Mouse (Mus musculus) myocyte (in vitro differentiated cells): ENCODE results near the gene Pou4f2. TPM values are rescaled to one million over a fixed set of nuclear protein-coding genes. Genes with fewer than 3 reads are reported as not detected.

Experiments
- H3K27me3 ChIP-seq: one replicate; pipeline ENCODE4 v1.6.1; 2011; ENCODE audit not compliant: control insufficient read depth, insufficient read depth, insufficient read length
- H3K36me3 ChIP-seq: one replicate; pipeline ENCODE4 v1.6.1; 2011; ENCODE audit not compliant: control insufficient read depth, insufficient read depth
- H3K4me2 ChIP-seq: one replicate; pipeline ENCODE4 v1.6.1; 2011; ENCODE audit warnings: low read depth, control low read depth
- H3K4me3 ChIP-seq: one replicate; pipeline ENCODE4 v1.5.1; 2011; ENCODE audit warnings: mild to moderate bottlenecking, control low read depth, moderate library complexity
- H3K79me2 ChIP-seq: one replicate; pipeline ENCODE4 v1.6.1; 2011; ENCODE audit not compliant: control insufficient read depth, insufficient read depth
- H3ac ChIP-seq: one replicate; pipeline ENCODE4 v1.6.1; 2011; ENCODE audit not compliant: control insufficient read depth, insufficient read length
- CEBPB ChIP-seq: IDR thresholded peaks from 2 replicates; pipeline ENCODE4 v1.6.1; 2011; ENCODE audit warnings: mild to moderate bottlenecking, moderate library complexity; ENCODE audit not compliant: poor library complexity, insufficient read depth, severe bottlenecking
- E2F4 ChIP-seq: IDR thresholded peaks from one replicate; pipeline ENCODE4 v1.6.1; 2011; ENCODE audit warnings: mild to moderate bottlenecking, control low read depth, moderate library complexity; ENCODE audit not compliant: insufficient read depth
- MAX ChIP-seq: IDR thresholded peaks from one replicate; pipeline ENCODE4 v1.6.1; 2011; ENCODE audit warnings: low read depth, mild to moderate bottlenecking, control low read depth
- MYOD1 ChIP-seq, 3 experiments: IDR thresholded peaks; one replicate each; pipeline ENCODE4 v1.6.1; 2011; ENCODE audit warnings: control low read depth in 2 of 3, low read depth in 2 of 3, mild to moderate bottlenecking in 2 of 3, moderate library complexity in 1 of 3; ENCODE audit not compliant: insufficient read length in 2 of 3, control insufficient read depth in 1 of 3
- MYOG ChIP-seq, 3 experiments: IDR thresholded peaks; one replicate each; pipeline ENCODE4 v1.6.1; 2011; ENCODE audit warnings: control low read depth in 2 of 3, low read depth in 2 of 3, mild to moderate bottlenecking in 2 of 3; ENCODE audit not compliant: insufficient read length in 2 of 3, control insufficient read depth in 1 of 3, insufficient read depth in 1 of 3
- POLR2A ChIP-seq: IDR thresholded peaks from one replicate; pipeline ENCODE4 v1.6.1; 2011; ENCODE audit warnings: low read depth, mild to moderate bottlenecking, control low read depth, moderate library complexity; ENCODE audit not compliant: insufficient read length
- POLR2AphosphoS2 ChIP-seq: IDR thresholded peaks from one replicate; pipeline ENCODE4 v1.6.1; 2011; ENCODE audit warnings: low read depth, control low read depth; ENCODE audit not compliant: insufficient read length
- REST ChIP-seq: IDR thresholded peaks from one replicate; pipeline ENCODE4 v1.6.1; 2011; ENCODE audit warnings: mild to moderate bottlenecking, control low read depth, moderate library complexity; ENCODE audit not compliant: insufficient read depth, insufficient read length
- SRF ChIP-seq: IDR thresholded peaks from one replicate; pipeline ENCODE4 v1.6.1; 2011; ENCODE audit warnings: low read depth; ENCODE audit not compliant: control insufficient read depth, insufficient read length
- TCF12 ChIP-seq: IDR thresholded peaks from one replicate; pipeline ENCODE4 v1.6.1; 2011; ENCODE audit warnings: mild to moderate bottlenecking, control low read depth; ENCODE audit not compliant: poor library complexity, insufficient read depth, severe bottlenecking
- TCF3 ChIP-seq: IDR thresholded peaks from one replicate; pipeline ENCODE4 v1.6.1; 2011; ENCODE audit warnings: low read depth, control low read depth; ENCODE audit not compliant: insufficient read length
- USF1 ChIP-seq: IDR thresholded peaks from one replicate; pipeline ENCODE4 v1.6.1; 2011; ENCODE audit warnings: low read depth, mild to moderate bottlenecking, control low read depth, moderate library complexity
- polyA plus RNA-seq: library from polyadenylated mRNA; unstranded; fragments of >200 nt; fragmentation: generic; extraction: Trizol; gene quantifications from one replicate; pipeline ENCODE4 v1.2.1, GENCODE M21; 2012; ENCODE audit warnings: missing spikeins

The Pou4f2 gene
- not detected for polyA plus RNA-seq

DNA sequence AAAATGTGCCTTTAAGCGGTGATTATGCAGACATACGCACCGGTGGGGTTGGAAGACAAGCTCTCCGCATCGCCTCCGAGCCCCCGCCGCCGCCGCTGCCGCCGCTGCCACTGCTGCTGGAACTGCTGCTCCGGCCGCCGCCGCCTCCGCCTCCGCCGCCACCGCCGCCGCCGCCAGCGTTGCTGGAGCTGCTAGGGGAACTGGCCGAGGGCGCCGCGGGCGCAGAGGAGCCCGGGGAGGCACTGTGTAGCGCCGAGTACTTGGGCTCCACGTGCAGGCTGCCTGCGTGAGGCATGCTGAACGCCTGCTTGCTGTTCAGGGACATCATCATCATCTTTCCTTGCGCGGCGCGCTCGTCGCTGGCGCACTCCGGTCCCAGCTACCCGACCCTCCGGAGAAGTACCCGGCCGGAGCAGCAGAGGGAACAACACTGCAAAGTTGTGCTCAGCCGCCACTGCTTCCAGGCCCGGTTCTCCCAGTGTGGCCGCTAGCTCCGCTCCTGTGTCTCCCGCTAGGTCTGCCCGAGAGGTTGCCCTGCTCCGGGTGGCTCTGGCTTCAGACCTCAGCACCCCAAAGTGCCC, at the start of gene Pou4f2:
TSS of gene Pou4f2 (minus strand) at position 575 of the 581 bp plus-strand sequence.
- Histone ChIP-seq H3K4me3 (no peak within 1 kb of the TSS), H3ac (no peak within 1 kb of the TSS), H3K27me3 (peaks cover 41% of the 10 kb centered on the region), H3K79me2 (no peaks in the 10 kb centered on the region), H3K36me3 (no peaks in the 10 kb centered on the region), H3K4me2 (no peak within 1 kb of the TSS)
- TF ChIP-seq CEBPB (no peak), POLR2A (no peak), MYOG (IDR thresholded peaks at IDR 0.05; ENCODE audit: control insufficient read depth in 1 of 3, insufficient read depth in 1 of 3, insufficient read length in 2 of 3, low read depth in 2 of 3) (no peak), TCF3 (no peak), E2F4 (no peak), USF1 (no peak), REST (no peak), POLR2AphosphoS2 (no peak), MAX (no peak), MYOD1 (IDR thresholded peaks at IDR 0.05; ENCODE audit: control insufficient read depth in 1 of 3, insufficient read length in 2 of 3, low read depth in 2 of 3) (no peak), SRF (no peak), TCF12 (no peak)

DNA sequence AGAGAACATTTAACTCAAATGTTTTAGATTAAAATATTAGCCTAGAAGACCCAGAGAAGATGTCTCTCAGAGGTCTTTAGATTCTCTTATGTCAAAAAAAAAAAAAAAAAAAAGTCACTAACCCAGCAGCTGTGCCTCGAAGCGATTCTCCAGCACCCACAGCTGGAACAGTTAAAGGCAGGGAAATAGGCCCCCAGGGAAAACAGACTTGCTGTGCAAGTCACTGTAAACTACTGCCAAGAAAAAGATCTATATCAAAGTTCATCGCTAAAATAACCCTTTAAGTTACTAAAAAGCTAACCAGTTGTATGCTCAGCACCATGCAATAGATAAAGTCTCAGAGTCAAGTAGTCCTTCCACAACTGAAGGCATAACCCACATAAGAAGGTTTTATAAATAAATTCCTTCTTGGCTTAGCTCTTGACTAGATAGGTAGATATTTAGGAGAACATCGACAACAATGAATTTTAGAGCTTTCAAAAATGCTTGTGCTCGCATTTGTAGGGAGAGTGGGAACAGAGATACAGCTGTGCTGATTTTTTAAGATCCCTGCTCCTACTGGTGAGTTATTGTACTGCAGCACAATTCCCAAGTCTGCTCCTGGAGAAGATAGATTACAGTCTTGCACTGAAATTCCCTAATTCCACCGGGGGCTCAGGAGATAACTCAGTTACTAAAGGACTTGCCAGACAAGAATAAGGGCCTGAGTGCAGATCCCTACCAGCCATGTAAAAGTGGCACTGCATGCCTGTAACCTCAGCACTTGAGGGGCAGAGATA, 40.8 kb upstream of the Pou4f2 start:
- Histone ChIP-seq H3K4me3 (no peak overlapping the region), H3K36me3 (no peaks in the 10 kb centered on the region), H3K4me2 (no peak overlapping the region), H3ac (no peak overlapping the region), H3K79me2 (no peaks in the 10 kb centered on the region), H3K27me3 (no peaks in the 10 kb centered on the region)
- no peak for TF ChIP-seq E2F4
- no peak for TF ChIP-seq MYOD1 (IDR thresholded peaks at IDR 0.05; ENCODE audit: control insufficient read depth in 1 of 3, insufficient read length in 2 of 3, low read depth in 2 of 3)
- no peak for TF ChIP-seq MAX
- TF ChIP-seq POLR2A = no peak
- TF ChIP-seq TCF12 = no peak
- no peak for TF ChIP-seq USF1
- TF ChIP-seq MYOG (IDR thresholded peaks at IDR 0.05; ENCODE audit: control insufficient read depth in 1 of 3, insufficient read depth in 1 of 3, insufficient read length in 2 of 3, low read depth in 2 of 3) = no peak
- TF ChIP-seq POLR2AphosphoS2 = no peak
- no peak for TF ChIP-seq REST
- TF ChIP-seq SRF = no peak
- TF ChIP-seq CEBPB = no peak
- no peak for TF ChIP-seq TCF3

DNA sequence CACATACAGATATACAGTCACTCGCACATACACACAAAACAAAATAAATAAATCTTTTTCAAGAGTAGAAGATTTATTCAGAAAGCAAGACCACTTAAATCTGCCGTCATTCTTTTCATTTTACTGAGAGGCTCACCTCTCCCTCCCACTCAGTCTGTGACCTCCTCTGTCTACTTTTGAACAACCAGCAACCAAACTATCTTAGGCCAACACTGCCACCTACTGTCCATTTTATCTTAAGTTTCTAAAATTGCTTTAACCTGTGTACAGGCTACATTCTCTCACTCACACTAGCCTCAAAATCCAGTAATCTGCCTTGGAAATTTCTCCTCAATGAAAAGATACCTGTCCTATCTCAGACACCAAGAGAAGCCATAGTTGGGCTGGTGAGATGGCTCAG, 31.4 kb upstream of the Pou4f2 start:
- Histone ChIP-seq H3K79me2 (no peaks in the 10 kb centered on the region), H3K27me3 (no peaks in the 10 kb centered on the region), H3K36me3 (no peaks in the 10 kb centered on the region), H3K4me3 (no peak overlapping the region), H3ac (no peak overlapping the region), H3K4me2 (no peak overlapping the region)
- TF ChIP-seq USF1 = no peak

DNA sequence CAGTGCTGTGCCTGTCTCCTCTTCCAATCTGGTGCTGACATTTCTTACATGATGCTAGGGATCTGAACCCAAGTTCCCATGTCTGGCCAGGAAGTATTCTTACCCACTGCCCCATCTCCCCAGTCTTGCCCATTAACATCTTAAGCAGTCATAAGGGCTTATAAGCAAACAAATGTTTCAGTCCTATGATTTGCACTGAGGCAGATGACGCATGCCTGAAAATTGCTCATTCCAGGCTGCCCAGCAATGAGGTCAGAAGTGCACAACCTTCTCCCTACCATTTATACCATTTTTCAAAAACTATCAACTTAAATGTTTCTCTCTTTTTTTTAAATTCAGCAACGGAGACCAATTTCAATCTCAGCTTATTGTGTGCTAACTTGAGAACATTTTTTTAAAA, 27.5 kb upstream of the Pou4f2 start:
- H3K79me2 ChIP-seq = no peaks in the 10 kb centered on the region
- no peak overlapping the region for H3ac ChIP-seq
- TF ChIP-seq CEBPB (no peak), SRF (no peak), REST (no peak), POLR2A (no peak), USF1 (no peak), MAX (no peak), TCF12 (no peak), MYOD1 (IDR thresholded peaks at IDR 0.05; ENCODE audit: control insufficient read depth in 1 of 3, insufficient read length in 2 of 3, low read depth in 2 of 3) (no peak), MYOG (IDR thresholded peaks at IDR 0.05; ENCODE audit: control insufficient read depth in 1 of 3, insufficient read depth in 1 of 3, insufficient read length in 2 of 3, low read depth in 2 of 3) (no peak), E2F4 (no peak), POLR2AphosphoS2 (no peak)
- no peak overlapping the region for H3K4me2 ChIP-seq
- no peaks in the 10 kb centered on the region for H3K36me3 ChIP-seq
- H3K4me3 ChIP-seq = no peak overlapping the region
- no peaks in the 10 kb centered on the region for H3K27me3 ChIP-seq

DNA sequence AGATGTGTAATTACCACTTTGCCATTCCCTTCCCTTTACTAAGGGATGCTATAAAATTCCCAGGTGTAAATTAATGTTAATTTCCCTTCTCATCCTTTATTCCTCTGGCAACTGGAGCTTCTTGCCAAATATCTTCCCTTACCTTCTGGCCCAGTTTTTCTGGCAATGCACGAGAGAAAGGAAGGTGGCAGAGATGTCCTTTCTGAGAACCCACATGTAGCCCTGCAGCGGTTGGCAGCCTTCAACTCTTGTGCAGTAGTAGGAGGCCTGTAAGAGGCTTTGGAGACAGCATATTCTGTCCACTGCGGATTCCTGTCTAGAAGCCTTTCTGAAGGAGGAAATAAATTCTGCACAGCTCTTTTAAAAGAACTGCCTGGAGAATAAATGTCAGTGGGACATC, 20.0 kb upstream of the Pou4f2 start:
- H3K79me2 ChIP-seq = no peaks in the 10 kb centered on the region
- no peaks in the 10 kb centered on the region for H3K36me3 ChIP-seq
- H3K4me2 ChIP-seq = no peak overlapping the region
- TF ChIP-seq E2F4 = no peak
- TF ChIP-seq POLR2A = no peak
- TF ChIP-seq MYOD1 (IDR thresholded peaks at IDR 0.05; ENCODE audit: control insufficient read depth in 1 of 3, insufficient read length in 2 of 3, low read depth in 2 of 3) = no peak
- no peak for TF ChIP-seq MAX
- no peak for TF ChIP-seq SRF
- no peak for TF ChIP-seq REST
- no peak for TF ChIP-seq MYOG (IDR thresholded peaks at IDR 0.05; ENCODE audit: control insufficient read depth in 1 of 3, insufficient read depth in 1 of 3, insufficient read length in 2 of 3, low read depth in 2 of 3)
- TF ChIP-seq TCF12 = no peak
- no peak for TF ChIP-seq POLR2AphosphoS2
- TF ChIP-seq CEBPB = no peak
- no peak for TF ChIP-seq USF1
- TF ChIP-seq TCF3 = no peak
- H3K4me3 ChIP-seq = no peak overlapping the region
- H3K27me3 ChIP-seq = no peaks in the 10 kb centered on the region
- no peak overlapping the region for H3ac ChIP-seq
